Mouse (Mus musculus) layer of hippocampus, adult 8-10 months (tissue): ENCODE measurements around the gene Samd1. TPM values are rescaled to one million over a fixed set of nuclear protein-coding genes. Genes with fewer than 3 reads are reported as not detected.

ENCODE experiments used
- DNase-seq, 2 experiments: peaks; one replicate each; pipeline ENCODE4 v3.0.0; 2022; ENCODE audit warnings: low spot score in 2 of 2
- total RNA-seq, 4 experiments: library from RNA; stranded (reverse); gene quantifications; 2 replicates each; pipeline ENCODE4 v1.2.4; 2022

Gene Samd1
- 10 to 100 TPM; 37.6 to 42.8 (median 40.0) TPM for total RNA-seq

- no peak for DNase-seq
These were observed at the start of gene Samd1 for GRCm38 (mm10) chr8:83997511-83998141. Gene Samd1, plus strand, starts transcription at chr8:83997672.

- DNase-seq, result no peak
These were observed 42.7 kb upstream of the Samd1 start for GRCm38 (mm10) chr8:83954749-83955105.

GRCm38 (mm10) chr8:83955106-83955957 is 42.1 kb upstream of the Samd1 start, which contains the start of the genes Gm10644 and Asf1b:
Gene Gm10644, minus strand, starts transcription at chr8:83955205.
Gene Asf1b, plus strand, starts transcription at chr8:83955507.
- DNase-seq, result peak; percentile 99

- no peak for DNase-seq
These were observed 41.6 kb upstream of the Samd1 start for GRCm38 (mm10) chr8:83955958-83956218.

- DNase-seq, result no peak
These were observed 40.7 kb upstream of the Samd1 start for GRCm38 (mm10) chr8:83956789-83957188.

GRCm38 (mm10) chr8:83964015-83964765 is 33.3 kb upstream of the Samd1 start:
- DNase-seq, result no peak

- DNase-seq, result no peak
These were observed 29.8 kb upstream of the Samd1 start for GRCm38 (mm10) chr8:83967701-83968100.

- no peak for DNase-seq
These were observed 26.4 kb upstream of the Samd1 start for GRCm38 (mm10) chr8:83971121-83971520.

- DNase-seq, result no peak
These were observed 25.8 kb upstream of the Samd1 start for GRCm38 (mm10) chr8:83971661-83972060.

- peak; percentile 99 for DNase-seq
These were observed 25.0 kb upstream of the Samd1 start, which contains the start of gene Prkaca for GRCm38 (mm10) chr8:83972150-83973120. Gene Prkaca, plus strand, starts transcription at chr8:83972993.

- DNase-seq, result no peak
These were observed 24.1 kb upstream of the Samd1 start for GRCm38 (mm10) chr8:83973161-83974031.

- no peak for DNase-seq
These were observed 23.0 kb upstream of the Samd1 start for GRCm38 (mm10) chr8:83974521-83974920.

- DNase-seq, result no peak
These were observed 21.3 kb upstream of the Samd1 start for GRCm38 (mm10) chr8:83976101-83976630.

- DNase-seq, result no peak
These were observed 20.6 kb upstream of the Samd1 start for GRCm38 (mm10) chr8:83976779-83977350.

GRCm38 (mm10) chr8:83977646-83978045 is 19.8 kb upstream of the Samd1 start:
- no peak for DNase-seq

GRCm38 (mm10) chr8:83978200-83978599 is 19.3 kb upstream of the Samd1 start:
- no peak for DNase-seq

- DNase-seq, result no peak
These were observed 17.2 kb upstream of the Samd1 start for GRCm38 (mm10) chr8:83980250-83980649.

GRCm38 (mm10) chr8:83980845-83981244 is 16.6 kb upstream of the Samd1 start:
- DNase-seq, result no peak

- no peak for DNase-seq
These were observed 15.9 kb upstream of the Samd1 start for GRCm38 (mm10) chr8:83981533-83981932.
